Mouse (Mus musculus): ENCODE data around the gene Lrig1. TPM values are rescaled to one million over a fixed set of nuclear protein-coding genes. Genes with fewer than 3 reads are reported as not detected.

Lrig1 gene
- total RNA-seq, 2 experiments from 2014 or later = 11.7 to 14.9 TPM

- no peak for DNase-seq
Measured at GRCm38 (mm10) chr6:94698509-94699172, 1.3 kb downstream of the Lrig1 start.

DNA sequence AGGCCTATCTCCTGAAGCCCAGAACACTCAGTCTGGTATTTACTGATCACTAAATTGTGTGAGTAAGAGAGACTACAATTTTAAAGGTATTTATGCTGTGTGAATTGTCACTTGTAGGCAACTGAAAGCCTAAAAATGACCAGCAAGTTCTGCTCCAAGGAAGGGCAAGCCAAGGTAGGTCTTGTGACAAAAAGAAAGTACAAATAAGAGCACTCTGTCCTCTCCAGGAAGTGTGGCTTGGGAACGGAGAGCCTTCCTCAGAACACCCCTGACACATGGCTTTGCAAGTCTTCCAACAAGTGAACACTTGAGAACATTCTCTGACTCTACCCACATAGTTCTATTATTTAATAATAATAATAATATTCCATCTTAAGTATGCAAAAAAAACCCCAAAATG, 2.5 kb downstream of the Lrig1 start:
- DNase-seq = no peak

GRCm38 (mm10) chr6:94696182-94697080, 3.5 kb downstream of the Lrig1 start:
- no peak for DNase-seq

DNA sequence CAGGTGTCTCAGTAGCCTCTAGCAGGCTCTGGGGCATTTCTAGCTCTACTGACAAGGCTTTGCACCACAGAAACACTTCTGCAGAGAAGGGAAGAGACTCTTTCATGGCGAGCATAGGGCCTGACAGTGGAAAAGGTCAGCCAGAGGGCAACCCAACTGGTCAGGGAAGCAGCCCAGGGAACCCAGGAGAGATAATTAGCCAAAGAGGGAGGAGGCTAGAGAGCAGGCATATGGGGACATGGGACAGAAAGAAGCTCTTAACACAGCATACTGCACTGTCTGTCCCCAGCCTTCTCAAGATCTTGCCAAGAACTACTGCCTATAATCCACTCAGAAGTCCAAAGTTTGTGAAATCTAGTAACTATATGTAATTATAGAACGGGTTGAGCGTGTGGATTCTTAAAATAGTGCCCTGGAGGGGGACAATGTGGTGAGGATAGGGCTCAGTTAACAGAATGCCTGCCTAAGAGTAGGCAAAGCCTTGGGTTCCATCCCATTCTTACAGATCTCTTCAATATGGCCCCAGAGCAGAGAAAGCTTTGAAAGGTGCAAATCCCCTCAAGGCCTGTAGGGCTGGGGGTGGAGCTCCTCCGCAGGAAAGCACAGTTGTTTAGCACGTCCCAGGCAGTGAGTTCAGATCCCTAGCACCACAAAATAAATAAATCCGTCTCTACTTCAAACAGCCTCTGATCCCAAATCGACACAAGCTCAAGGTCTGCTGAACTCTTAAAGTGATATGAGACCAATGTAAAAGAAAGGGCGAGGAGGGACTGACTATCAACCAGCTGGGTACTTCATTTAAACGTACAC, 4.6 kb downstream of the Lrig1 start:
- DNase-seq = no peak

GRCm38 (mm10) chr6:94694481-94694880, 5.5 kb downstream of the Lrig1 start:
- DNase-seq = no peak

DNA sequence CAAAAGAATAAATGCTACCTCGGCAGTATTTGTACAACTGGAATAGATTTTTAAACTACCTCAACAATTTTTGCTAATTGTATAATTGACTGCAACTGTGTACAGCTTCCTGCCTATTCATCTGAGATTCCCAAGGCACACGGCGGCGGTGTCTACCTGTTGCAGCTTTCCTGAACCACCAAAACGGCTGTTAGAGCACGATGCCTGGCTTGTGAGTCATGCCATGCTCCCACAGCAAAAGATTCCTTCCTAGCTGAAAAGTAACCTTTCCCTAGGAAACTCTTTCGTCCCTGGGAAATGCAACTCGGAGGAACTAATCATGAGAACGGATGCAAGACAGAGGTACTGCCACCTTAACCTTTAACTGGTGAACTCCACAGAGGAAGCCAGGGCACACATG, 6.9 kb downstream of the Lrig1 start:
- no peak for DNase-seq

DNA sequence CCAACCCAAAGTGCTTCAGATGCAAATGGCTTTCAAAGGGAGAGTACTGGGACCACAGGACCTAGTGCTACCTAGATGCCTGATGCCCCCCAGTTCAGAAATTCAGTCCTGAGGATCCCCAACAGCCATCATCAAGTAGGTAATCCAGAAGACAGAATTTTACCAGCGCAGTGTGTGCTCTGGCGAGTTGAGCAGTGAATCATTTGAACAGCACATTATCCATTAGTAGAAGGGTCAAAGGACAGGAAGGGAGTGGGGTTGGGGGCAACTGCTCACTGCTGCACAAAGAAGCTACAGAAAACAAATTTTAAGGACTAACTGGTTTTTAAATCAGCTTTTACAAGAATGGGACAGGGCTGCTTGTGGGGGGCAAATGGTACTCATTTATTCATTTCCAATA, 8.0 kb downstream of the Lrig1 start:
- no peak for DNase-seq

DNA sequence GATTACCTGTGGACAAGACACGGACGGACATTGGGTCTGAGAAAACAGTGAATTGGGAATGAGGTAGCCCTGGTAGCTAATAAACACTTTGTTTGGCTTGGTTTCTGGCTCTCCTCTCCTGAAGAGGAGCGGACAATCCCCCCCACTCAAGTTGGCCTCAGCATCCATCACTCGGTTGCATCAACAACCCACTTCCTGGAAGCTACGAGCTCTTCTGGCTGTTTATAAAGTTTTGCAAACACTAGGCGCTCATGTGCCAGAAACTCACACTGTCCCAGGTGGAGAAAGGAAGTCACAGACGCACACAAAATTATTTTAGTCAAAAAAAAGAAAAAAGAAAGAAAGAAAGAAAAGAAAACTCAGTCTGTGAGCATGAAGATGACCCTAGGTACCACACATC, 9.7 kb downstream of the Lrig1 start:
- DNase-seq = no peak

DNA sequence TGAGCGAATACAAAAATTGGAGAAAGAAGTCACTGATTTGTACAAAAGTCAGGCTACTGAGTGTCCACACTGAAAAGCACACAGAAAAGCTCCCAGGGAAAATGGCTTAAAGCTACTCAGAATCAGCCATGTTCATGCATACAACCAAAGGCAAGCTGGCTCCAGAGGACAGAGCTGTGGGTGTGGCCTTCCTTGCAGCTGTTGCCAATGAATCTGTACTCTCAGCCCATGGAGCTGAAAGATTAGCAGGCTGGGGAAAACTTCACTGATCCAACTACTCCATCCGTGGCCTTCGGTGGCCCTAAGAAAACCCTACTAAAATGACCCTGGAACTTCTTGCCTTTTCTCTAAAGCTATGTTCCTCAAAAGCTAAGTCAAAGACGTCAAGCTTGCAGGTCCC, 11.2 kb downstream of the Lrig1 start:
- DNase-seq = no peak

DNA sequence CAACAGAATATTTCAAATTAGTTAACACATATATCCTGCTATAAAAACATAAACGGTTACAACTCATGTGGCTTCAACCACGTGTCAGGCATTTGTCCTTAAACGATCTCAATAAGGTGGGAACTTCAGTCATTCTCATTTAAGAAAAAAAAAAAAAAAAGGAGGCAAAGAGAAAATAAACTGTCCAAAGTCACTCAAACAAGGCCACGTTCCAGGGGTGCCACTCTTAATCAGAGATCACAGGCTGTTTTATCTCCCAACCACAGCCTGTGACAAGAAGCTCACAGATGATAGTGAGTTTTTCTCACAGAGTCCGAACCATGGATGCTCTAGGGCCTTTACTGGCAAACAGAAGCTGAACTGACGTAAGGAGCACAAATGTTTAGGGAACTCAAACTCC, 13.9 kb downstream of the Lrig1 start:
- DNase-seq = no peak

- no peak for DNase-seq
Measured at GRCm38 (mm10) chr6:94685611-94686010, 14.3 kb downstream of the Lrig1 start.

- DNase-seq = no peak
Measured at GRCm38 (mm10) chr6:94684844-94685557, 15.0 kb downstream of the Lrig1 start.

DNA sequence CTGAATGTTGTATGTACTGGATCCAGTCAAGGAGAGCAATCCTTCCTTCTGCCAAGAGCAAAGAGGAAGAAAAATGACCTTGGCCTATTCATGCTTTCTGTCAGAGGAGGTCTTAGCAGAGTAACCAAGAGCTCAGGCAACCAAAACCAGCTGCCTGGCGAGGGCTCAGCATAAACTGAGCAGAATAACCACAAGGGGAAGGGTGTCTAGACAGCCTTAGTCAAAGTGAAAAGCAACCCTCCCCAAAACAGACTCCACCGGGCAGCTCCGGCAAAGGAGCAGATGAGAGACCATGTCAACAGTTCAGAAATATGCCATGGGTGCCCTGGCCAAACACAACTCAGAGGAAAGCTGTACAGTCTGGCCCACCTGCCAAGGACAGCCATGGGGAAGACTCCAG, 16.3 kb downstream of the Lrig1 start:
- peak in 1 of 2 experiments; percentile 15 for DNase-seq

DNA sequence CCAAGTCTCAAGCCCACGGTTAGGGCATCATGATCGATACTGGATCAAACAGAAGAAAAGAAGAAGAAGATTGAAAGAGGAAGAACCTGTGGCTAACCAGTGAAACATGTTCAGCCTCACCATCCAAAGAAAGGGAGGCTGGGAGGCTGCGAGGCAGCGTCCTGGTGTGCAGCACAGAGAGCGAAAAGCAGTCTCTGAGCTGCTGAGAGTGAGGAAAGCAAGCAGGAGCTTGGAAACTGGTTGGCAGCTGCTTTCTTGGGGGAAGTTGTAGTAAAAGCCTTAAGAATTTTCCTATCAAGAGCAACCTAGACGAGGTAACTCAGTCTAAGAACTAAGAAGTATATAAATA, 17.7 kb downstream of the Lrig1 start:
- DNase-seq = no peak

DNA sequence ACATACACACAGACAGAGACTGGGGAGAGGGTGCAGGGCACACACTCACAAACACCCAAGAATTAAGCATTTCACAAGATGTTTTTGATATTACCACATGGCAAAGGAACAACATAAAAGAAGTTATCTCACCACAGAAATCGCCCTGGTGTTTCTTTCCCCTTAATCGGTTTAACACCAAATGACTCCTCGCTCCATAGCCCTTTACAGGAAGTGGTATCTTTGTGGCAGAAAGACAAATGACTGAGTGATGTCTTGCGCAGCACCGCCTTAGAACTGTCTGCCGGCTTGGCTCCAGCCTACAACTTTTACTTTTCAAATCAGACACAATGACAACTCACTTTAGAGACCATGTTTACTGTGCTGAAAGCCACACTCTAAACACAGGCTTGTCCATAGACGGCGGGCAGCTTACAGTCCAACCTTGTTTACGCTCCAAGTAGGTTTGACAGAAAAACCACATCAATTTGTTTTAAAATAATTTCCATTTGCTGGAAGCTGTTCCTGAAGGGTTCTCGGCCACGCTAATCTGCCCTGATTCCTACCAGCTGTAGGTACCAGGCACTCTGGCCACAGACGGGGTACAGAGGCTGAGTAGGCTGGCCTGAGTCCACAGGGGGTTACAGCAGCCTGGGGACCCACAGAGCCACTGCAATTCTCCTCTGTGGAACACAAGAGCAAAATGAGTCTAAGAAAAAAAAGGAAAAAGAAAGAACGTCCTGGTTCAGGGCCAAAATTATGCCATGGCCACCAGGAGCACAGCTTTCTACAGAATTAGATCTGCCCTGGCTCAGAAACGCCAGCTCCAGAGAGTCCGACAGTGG, 18.3 kb downstream of the Lrig1 start:
- DNase-seq = no peak

DNA sequence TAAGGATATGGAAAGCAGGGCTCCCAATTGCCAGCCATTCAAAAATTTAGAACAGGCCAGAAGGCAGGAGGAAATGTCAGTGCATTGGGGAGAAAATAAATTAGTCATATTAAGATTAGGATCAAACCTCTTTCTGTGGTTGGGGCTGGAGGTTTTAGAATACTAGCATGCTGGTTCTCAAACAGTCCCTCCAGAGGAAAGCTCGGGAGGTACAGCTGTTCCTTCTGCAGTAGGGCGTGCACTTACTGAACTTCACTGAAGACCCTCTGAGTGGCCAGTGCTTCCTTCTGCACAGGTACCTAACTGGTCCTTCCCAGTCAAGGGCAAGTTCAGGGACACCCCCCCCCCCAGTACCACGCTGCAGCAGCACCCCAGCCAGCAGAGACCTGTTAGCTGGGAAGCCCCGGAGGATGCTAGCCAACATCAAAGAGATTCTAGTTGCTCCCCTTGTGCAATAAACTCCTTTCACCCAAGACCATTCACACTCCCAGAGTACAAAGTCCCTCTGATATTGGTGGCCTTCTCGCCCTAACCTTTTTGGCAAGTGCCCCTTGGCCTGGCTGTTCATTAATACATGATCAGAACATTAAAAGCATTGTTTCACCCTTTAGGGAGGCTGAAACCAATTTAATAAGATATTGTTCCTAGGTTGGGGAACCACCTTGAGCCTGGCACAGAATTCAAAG, 19.1 kb downstream of the Lrig1 start:
- no peak for DNase-seq

GRCm38 (mm10) chr6:94679249-94679648, 20.7 kb downstream of the Lrig1 start:
- no peak for DNase-seq

GRCm38 (mm10) chr6:94678377-94679164, 21.4 kb downstream of the Lrig1 start:
- DNase-seq = no peak

GRCm38 (mm10) chr6:94677448-94677847, 22.5 kb downstream of the Lrig1 start:
- DNase-seq = no peak

DNA sequence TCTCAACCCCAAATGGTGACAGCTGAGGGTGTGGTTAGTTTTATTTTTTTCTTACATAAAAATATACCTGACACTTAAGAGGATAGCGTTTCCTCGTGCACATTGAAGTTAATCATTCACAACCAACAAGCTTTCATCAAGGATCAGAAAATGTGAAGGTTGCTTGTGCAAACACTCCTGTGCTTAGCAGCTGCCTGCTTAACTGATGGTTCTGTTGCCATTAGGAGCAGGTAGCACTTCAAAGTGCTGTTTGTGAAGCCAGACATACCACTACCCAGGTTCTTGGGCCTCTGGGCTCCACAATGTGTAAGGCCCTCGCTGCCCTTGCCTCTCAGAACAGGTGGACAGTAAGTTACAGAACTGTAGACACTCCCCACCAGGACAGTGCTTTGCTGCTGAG, 23.1 kb downstream of the Lrig1 start:
- no peak for DNase-seq

All from adrenal gland, postnatal 36 days (tissue).